Mouse (Mus musculus): ENCODE results near the gene Usp15.

DNA sequence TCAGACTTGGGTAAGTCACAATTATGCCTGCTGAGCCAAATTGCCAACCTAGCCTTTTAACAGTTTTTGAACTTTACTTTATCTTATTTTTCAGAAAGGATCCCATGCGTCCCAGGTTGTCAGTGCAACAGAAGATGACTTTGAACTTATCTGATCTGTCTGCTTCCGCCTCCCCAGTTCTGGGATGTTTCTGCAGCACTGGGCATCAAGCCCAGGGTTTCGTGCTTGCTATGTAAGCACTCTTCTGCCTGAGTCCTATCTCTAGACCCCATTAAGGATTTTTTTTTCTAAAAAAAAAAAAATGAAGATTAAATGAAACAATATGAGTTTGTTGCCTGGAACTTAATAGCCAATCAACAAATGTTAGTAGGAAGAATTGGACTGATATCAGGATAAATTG lies 2.3 kb upstream of the Usp15 start:
- no peak for TF ChIP-seq POLR2A (IDR thresholded peaks at IDR 0.05; ENCODE audit: extremely low read depth, insufficient read depth, low read length)
- TF ChIP-seq CTCF (IDR thresholded peaks at IDR 0.05; ENCODE audit: low read depth, low read length) = no peak

Data from liver, adult 2 months (tissue).